Mouse (Mus musculus) olfactory bulb, adult 2 months (tissue): ENCODE data around the gene Cyp20a1. TPM values are rescaled to one million over a fixed set of nuclear protein-coding genes. Genes with fewer than 3 reads are reported as not detected.

Experiments
- H3K27ac ChIP-seq: fragments of 200-500 bp; 2 replicates; pipeline ENCODE4 v1.5.1; 2012; ENCODE audit warnings: low read depth, low read length; ENCODE audit not compliant: insufficient read depth
- H3K4me1 ChIP-seq: fragments of 200-500 bp; 2 replicates; pipeline ENCODE4 v1.6.1; 2012; ENCODE audit warnings: low read length; ENCODE audit not compliant: control insufficient read depth, insufficient read depth
- H3K4me3 ChIP-seq: fragments of 200-500 bp; 2 replicates; pipeline ENCODE4 v1.5.1; 2012; ENCODE audit warnings: mild to moderate bottlenecking, low read depth, low read length, moderate library complexity; ENCODE audit not compliant: insufficient read depth
- CTCF ChIP-seq: fragments of 200-500 bp; IDR thresholded peaks from 2 replicates; pipeline ENCODE4 v1.5.1; 2012; ENCODE audit warnings: low read depth, mild to moderate bottlenecking, low read length, moderate library complexity; ENCODE audit not compliant: insufficient read depth
- POLR2A ChIP-seq: fragments of 200-500 bp; IDR thresholded peaks from 2 replicates; pipeline ENCODE4 v1.6.1; 2012; ENCODE audit warnings: mild to moderate bottlenecking, low read depth, low read length, moderate library complexity; ENCODE audit not compliant: insufficient read depth
- WGBS: fragments of 180-500 bp; shearing (Covaris S2); methylation state at CpG from one replicate; pipeline ENCODE4 v1.1.7; 2018; 5-methylcytosine and 5-hydroxymethylcytosine counted together
- polyA plus RNA-seq: library from polyadenylated mRNA; stranded (reverse); fragments of >200 nt; gene quantifications from 2 replicates; pipeline ENCODE4 v1.2.4, GENCODE M21; 2012; ENCODE audit warnings: low replicate concordance; ENCODE audit not compliant: missing spikeins, insufficient read depth, insufficient read length

The Cyp20a1 gene
- polyA plus RNA-seq, 1 experiment: not detected

DNA sequence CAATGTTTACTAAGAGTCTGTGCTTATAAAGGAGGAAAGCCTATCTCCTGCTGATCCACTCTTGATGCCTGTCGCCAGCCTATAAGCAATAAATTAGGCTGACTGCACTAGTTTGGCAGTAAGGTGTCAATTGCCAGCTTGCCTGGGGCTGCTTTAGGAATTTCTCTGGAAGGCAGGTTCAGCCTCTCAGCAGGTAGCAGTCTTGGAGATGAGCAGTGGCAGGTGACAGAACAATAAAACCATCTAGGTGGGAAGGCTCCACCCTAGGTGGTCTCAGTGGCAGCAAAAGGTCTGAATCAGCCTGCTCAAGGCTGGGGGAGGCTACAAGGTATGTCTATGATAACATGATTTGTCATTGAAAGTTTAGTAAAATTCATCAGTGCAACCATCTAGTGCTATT, 89.4 kb downstream of the Cyp20a1 start:
- Histone ChIP-seq H3K4me3 (no peak overlapping the region), H3K4me1 (no peaks in the 10 kb centered on the region), H3K27ac (no peak overlapping the region)
- TF ChIP-seq POLR2A: no peak
- no peak for TF ChIP-seq CTCF
- 39% methylated on average over 1 of the region's 1 CpGs for WGBS

Other genes starting within 250 kb of the Cyp20a1 start
- gene Carf, start 245.1 kb upstream of the Cyp20a1 start, polyA plus RNA-seq: not detected in 2 replicates
- gene Wdr12, start 244.7 kb upstream of the Cyp20a1 start, polyA plus RNA-seq: not detected in 2 replicates
- gene Nbeal1, start 162.7 kb upstream of the Cyp20a1 start, polyA plus RNA-seq: 101 TPM in 1 of 2 replicates, not detected in the other
- gene Abi2, start 66.3 kb downstream of the Cyp20a1 start, polyA plus RNA-seq: 401 TPM in 1 of 2 replicates, not detected in the other
- not detected in 2 replicates for gene Raph1, start 223.8 kb downstream of the Cyp20a1 start, polyA plus RNA-seq